Mouse (Mus musculus): ENCODE measurements around the gene Il15. TPM values are rescaled to one million over a fixed set of nuclear protein-coding genes. Genes with fewer than 3 reads are reported as not detected.

Il15 gene
- total and polyA plus RNA-seq, 3 experiments: not detected

- Histone ChIP-seq H3K4me3 (ENCODE audit: control insufficient read depth in 1 of 2, insufficient read depth in 1 of 2, low read depth in 2 of 2, low read length in 2 of 2) (no peak overlapping the region), H3K27ac (ENCODE audit: control insufficient read depth, low read depth, low read length) (no peak overlapping the region), H3K36me3 (ENCODE audit: control insufficient read depth in 1 of 2, insufficient read depth in 2 of 2, low read length in 2 of 2) (peaks cover 0 to 36% of the 10 kb centered on the region in 2 experiments; a peak in 2 of 4 replicates), H3K4me1 (ENCODE audit: control insufficient read depth in 1 of 2, insufficient read depth in 2 of 2, low read length in 2 of 2) (peaks cover 23 to 30% of the 10 kb centered on the region in 2 experiments), H3K9ac (ENCODE audit: control insufficient read depth, low read depth, low read length, poor library complexity, severe bottlenecking) (no peak overlapping the region), H3K9me3 (replicated peaks; ENCODE audit: insufficient read depth, low read length) (no peaks in the 10 kb centered on the region), H3K27me3 (ENCODE audit: control insufficient read depth in 1 of 2, insufficient read depth in 2 of 2, low read length in 2 of 2) (no peaks in the 10 kb centered on the region), H3K79me2 (ENCODE audit: control insufficient read depth, insufficient read depth, low read length, poor library complexity) (no peaks in the 10 kb centered on the region)
- peak; percentile 31 for DNase-seq (ENCODE audit: low read depth, low spot score)
- TF ChIP-seq POLR2AphosphoS2 (IDR thresholded peaks at IDR 0.05; ENCODE audit: low read length) (no peak), GABPA (IDR thresholded peaks at IDR 0.05; ENCODE audit: low read depth, low read length) (no peak), NELFE (IDR thresholded peaks at IDR 0.05; ENCODE audit: low read depth, low read length) (no peak), MXI1 (IDR thresholded peaks at IDR 0.05; ENCODE audit: low read depth, low read length) (no peak), BHLHE40 (IDR thresholded peaks at IDR 0.05; ENCODE audit: borderline replicate concordance, low read depth, low read length) (no peak), POLR2AphosphoS5 (IDR thresholded peaks at IDR 0.05; ENCODE audit: borderline replicate concordance, low read depth, low read length) (no peak), NRF1 (IDR thresholded peaks at IDR 0.05; ENCODE audit: insufficient read depth, low read depth, low read length, poor library complexity, severe bottlenecking) (no peak), MYC (IDR thresholded peaks at IDR 0.05; ENCODE audit: low read depth, low read length) (no peak), E2F4 (IDR thresholded peaks at IDR 0.05; ENCODE audit: borderline replicate concordance, low read depth, low read length) (no peak), ZKSCAN1 (IDR thresholded peaks at IDR 0.05; ENCODE audit: low read depth, low read length) (no peak), MAX (IDR thresholded peaks at IDR 0.05; ENCODE audit: low read length) (no peak), MEF2A (IDR thresholded peaks at IDR 0.05; ENCODE audit: extremely low read depth, insufficient replicate concordance, low read depth, low read length, poor library complexity, severe bottlenecking) (no peak)
Measured at GRCm38 (mm10) chr8:82383346-82383745, 19.7 kb downstream of the Il15 start.

GRCm38 (mm10) chr8:82382316-82382715 lies 20.7 kb downstream of the Il15 start:
- Histone ChIP-seq H3K27ac (ENCODE audit: control insufficient read depth, low read depth, low read length) (no peak overlapping the region), H3K4me1 (ENCODE audit: control insufficient read depth in 1 of 2, insufficient read depth in 2 of 2, low read length in 2 of 2) (peaks cover 23% of the 10 kb centered on the region in 2 experiments), H3K9me3 (replicated peaks; ENCODE audit: insufficient read depth, low read length) (no peaks in the 10 kb centered on the region), H3K36me3 (ENCODE audit: control insufficient read depth in 1 of 2, insufficient read depth in 2 of 2, low read length in 2 of 2) (peaks cover 0 to 30% of the 10 kb centered on the region in 2 experiments; a peak in 2 of 4 replicates), H3K9ac (ENCODE audit: control insufficient read depth, low read depth, low read length, poor library complexity, severe bottlenecking) (no peak overlapping the region), H3K79me2 (ENCODE audit: control insufficient read depth, insufficient read depth, low read length, poor library complexity) (no peaks in the 10 kb centered on the region), H3K27me3 (ENCODE audit: control insufficient read depth in 1 of 2, insufficient read depth in 2 of 2, low read length in 2 of 2) (no peaks in the 10 kb centered on the region), H3K4me3 (ENCODE audit: control insufficient read depth in 1 of 2, insufficient read depth in 1 of 2, low read depth in 2 of 2, low read length in 2 of 2) (no peak overlapping the region)
- DNase-seq (ENCODE audit: low read depth, low spot score): no peak
- TF ChIP-seq NRF1 (IDR thresholded peaks at IDR 0.05; ENCODE audit: insufficient read depth, low read depth, low read length, poor library complexity, severe bottlenecking): no peak
- TF ChIP-seq ZNF384 (IDR thresholded peaks at IDR 0.05; ENCODE audit: low read depth, low read length): no peak
- TF ChIP-seq MEF2A (IDR thresholded peaks at IDR 0.05; ENCODE audit: extremely low read depth, insufficient replicate concordance, low read depth, low read length, poor library complexity, severe bottlenecking): no peak

GRCm38 (mm10) chr8:82374470-82374869 lies 28.6 kb downstream of the Il15 start:
- H3K27ac ChIP-seq (ENCODE audit: control insufficient read depth, low read depth, low read length): no peak overlapping the region
- no peaks in the 10 kb centered on the region for H3K27me3 ChIP-seq (ENCODE audit: control insufficient read depth in 1 of 2, insufficient read depth in 2 of 2, low read length in 2 of 2)
- no peaks in the 10 kb centered on the region for H3K9me3 ChIP-seq (replicated peaks; ENCODE audit: insufficient read depth, low read length)
- no peaks in the 10 kb centered on the region for H3K79me2 ChIP-seq (ENCODE audit: control insufficient read depth, insufficient read depth, low read length, poor library complexity)
- H3K4me3 ChIP-seq (ENCODE audit: control insufficient read depth in 1 of 2, insufficient read depth in 1 of 2, low read depth in 2 of 2, low read length in 2 of 2): no peak overlapping the region
- peaks cover 0 to 5% of the 10 kb centered on the region in 2 experiments; a peak in 2 of 4 replicates for H3K36me3 ChIP-seq (ENCODE audit: control insufficient read depth in 1 of 2, insufficient read depth in 2 of 2, low read length in 2 of 2)
- H3K9ac ChIP-seq (ENCODE audit: control insufficient read depth, low read depth, low read length, poor library complexity, severe bottlenecking): no peak overlapping the region
- H3K4me1 ChIP-seq (ENCODE audit: control insufficient read depth in 1 of 2, insufficient read depth in 2 of 2, low read length in 2 of 2): no peaks in the 10 kb centered on the region
- DNase-seq (ENCODE audit: low read depth, low spot score): peak; percentile 62
- TF ChIP-seq GABPA (IDR thresholded peaks at IDR 0.05; ENCODE audit: low read depth, low read length) (no peak), EP300 (IDR thresholded peaks at IDR 0.05; ENCODE audit: low read depth in 1 of 2, low read length in 2 of 2) (peak in 1 of 2 experiments; percentile 68; a peak in 2 of 4 replicates), JUND (IDR thresholded peaks at IDR 0.05; ENCODE audit: low read depth, low read length) (peak; percentile 51; the same call in 1 of the 2 replicates), ETS1 (IDR thresholded peaks at IDR 0.05; ENCODE audit: low read depth, low read length) (peak; percentile 63; the same call in 1 of the 2 replicates)
